ENCODE assay signal across 8 mouse cellular contexts in the genomic region with DNA sequence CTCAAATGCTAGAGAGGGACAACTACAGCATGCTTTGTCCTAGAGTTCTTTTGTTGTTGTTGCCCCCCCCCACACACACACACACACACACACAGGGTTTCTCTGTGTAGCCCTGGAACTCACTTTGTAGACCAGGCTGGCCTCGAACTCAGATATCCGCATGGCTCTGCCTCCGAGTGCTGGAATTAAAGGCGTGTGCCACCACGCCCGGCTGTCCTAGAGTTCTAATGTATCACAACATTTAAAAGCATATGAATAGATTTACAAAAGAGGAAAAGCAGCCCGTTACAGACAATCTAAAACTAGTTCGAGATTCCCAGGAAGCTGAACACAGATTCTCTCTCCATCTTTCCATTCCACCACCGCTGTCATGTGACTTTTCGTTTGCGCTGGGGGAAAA. TPM values are rescaled to one million over a fixed set of nuclear protein-coding genes. Genes with fewer than 3 reads are reported as not detected.
DNase-seq lines count a peak whose midpoint lies in the region; ATAC-seq and TF ChIP-seq lines count a peak whose summit lies in the region.

No protein-coding gene starts in this region.

- no peak overlapping the region for H3K9ac ChIP-seq in embryonic facial prominence, embryonic 13.5 days
- H3K9ac ChIP-seq in intestine, postnatal 0 days (ENCODE audit: low read depth, low read length) = no peak overlapping the region
- peak overlapping the region; percentile 55; the same call in 1 of the 2 replicates for H3K9ac ChIP-seq in neural tube, embryonic 13.5 days

- peak; percentile 4 for DNase-seq in layer of hippocampus, adult 9-11 months
- no peak for DNase-seq in layer of hippocampus, adult 9-10 months (ENCODE audit: low spot score)
- DNase-seq in kidney, postnatal 14 days = no peak
- DNase-seq in lung, postnatal 36 days = no peak

- WGBS in embryonic facial prominence, embryonic 13.5 days = 24% methylated on average over 11 of the region's 11 CpGs
- WGBS in intestine, postnatal 0 days = 26% methylated on average over 11 of the region's 11 CpGs
- WGBS in neural tube, embryonic 13.5 days = 26% methylated on average over 11 of the region's 11 CpGs

- peak overlapping the region; percentile 62 for H3K4me2 ChIP-seq in embryonic facial prominence, embryonic 13.5 days
- peak overlapping the region; percentile 49 for H3K4me2 ChIP-seq in intestine, postnatal 0 days (replicated peaks; ENCODE audit: low read depth)
- H3K4me2 ChIP-seq in neural tube, embryonic 13.5 days = peak overlapping the region; percentile 53

- H3K27ac ChIP-seq in embryonic facial prominence, embryonic 13.5 days = no peak overlapping the region
- H3K27ac ChIP-seq in intestine, postnatal 0 days (ENCODE audit: low read depth, low read length) = no peak overlapping the region
- H3K27ac ChIP-seq in neural tube, embryonic 13.5 days (replicated peaks) = no peak overlapping the region

- H3K4me3 ChIP-seq in embryonic facial prominence, embryonic 13.5 days = peak overlapping the region; percentile 40
- H3K4me3 ChIP-seq in intestine, postnatal 0 days (ENCODE audit: low read depth, low read length) = peak overlapping the region; percentile 7; the same call in 1 of the 2 replicates
- peak overlapping the region; percentile 39 for H3K4me3 ChIP-seq in neural tube, embryonic 13.5 days

- no peak for ATAC-seq in embryonic facial prominence, embryonic 13.5 days (ENCODE audit: insufficient number of reproducible peaks, insufficient read depth, low FRiP score, low TSS enrichment, low read depth)
- ATAC-seq in intestine, postnatal 0 days = no peak
- peak; percentile 33; the same call in 1 of the 2 replicates for ATAC-seq in neural tube, embryonic 13.5 days (ENCODE audit: low read depth)
- no peak for ATAC-seq in erythroid progenitor cell, adult 5-6 weeks (replicated peaks; ENCODE audit: low FRiP score, poor library complexity, severe bottlenecking)

- peaks cover 12% of the 10 kb centered on the region for H3K27me3 ChIP-seq in embryonic facial prominence, embryonic 13.5 days
- H3K27me3 ChIP-seq in intestine, postnatal 0 days (replicated peaks; ENCODE audit: control insufficient read depth, insufficient read depth, low read length) = no peaks in the 10 kb centered on the region
- no peaks in the 10 kb centered on the region for H3K27me3 ChIP-seq in neural tube, embryonic 13.5 days

- H3K4me1 ChIP-seq in embryonic facial prominence, embryonic 13.5 days = peaks cover 6% of the 10 kb centered on the region
- H3K4me1 ChIP-seq in intestine, postnatal 0 days (replicated peaks; ENCODE audit: control insufficient read depth, insufficient read depth, low read length) = no peaks in the 10 kb centered on the region
- 0 out of 2 replicates have a peak, but pooled peaks cover 15% of the 10 kb centered on the region for H3K4me1 ChIP-seq in neural tube, embryonic 13.5 days (replicated peaks)

- H3K9me3 ChIP-seq in embryonic facial prominence, embryonic 13.5 days = no peaks in the 10 kb centered on the region
- H3K9me3 ChIP-seq in intestine, postnatal 0 days (ENCODE audit: control insufficient read depth) = no peaks in the 10 kb centered on the region
- no peaks in the 10 kb centered on the region for H3K9me3 ChIP-seq in neural tube, embryonic 13.5 days

- no peak for TF ChIP-seq CTCF in intestine, postnatal 0 days (IDR thresholded peaks at IDR 0.05; ENCODE audit: low read depth)

- H3K36me3 ChIP-seq in embryonic facial prominence, embryonic 13.5 days = no peaks in the 10 kb centered on the region
- no peaks in the 10 kb centered on the region for H3K36me3 ChIP-seq in intestine, postnatal 0 days (ENCODE audit: control insufficient read depth, insufficient read depth)
- H3K36me3 ChIP-seq in neural tube, embryonic 13.5 days = no peaks in the 10 kb centered on the region

RNA-seq across cellular contexts. Expression of a gene that starts 22.7 kb away (rescaled TPM):
- polyA plus RNA-seq in embryonic facial prominence, embryonic 13.5 days (2015; fragmentation: Nextera tagmentation; extraction: Ambion mirVana) = not detected in 2 replicates
- polyA plus RNA-seq in intestine, postnatal 0 days (2015; fragmentation: Nextera tagmentation; extraction: Ambion mirVana) = not detected in 2 replicates
- not detected in 2 replicates for polyA plus RNA-seq in neural tube, embryonic 13.5 days (2015; fragmentation: Nextera tagmentation; extraction: Ambion mirVana)
- not detected in 2 replicates for total RNA-seq in erythroid progenitor cell, adult 5-6 weeks (2015; ENCODE audit: low replicate concordance)
- not detected in 2 replicates for total RNA-seq in erythroid progenitor cell, adult 5-6 weeks (2017; ENCODE audit: low replicate concordance)

RNA-seq across cellular contexts. Expression of a gene that starts 33.9 kb away (rescaled TPM):
- not detected in 2 replicates for polyA plus RNA-seq in embryonic facial prominence, embryonic 13.5 days (2015; fragmentation: Nextera tagmentation; extraction: Ambion mirVana)
- not detected in 2 replicates for polyA plus RNA-seq in intestine, postnatal 0 days (2015; fragmentation: Nextera tagmentation; extraction: Ambion mirVana)
- polyA plus RNA-seq in neural tube, embryonic 13.5 days (2015; fragmentation: Nextera tagmentation; extraction: Ambion mirVana) = not detected in 2 replicates
- total RNA-seq in erythroid progenitor cell, adult 5-6 weeks (2015; ENCODE audit: low replicate concordance) = not detected in 2 replicates
- not detected in 2 replicates for total RNA-seq in erythroid progenitor cell, adult 5-6 weeks (2017; ENCODE audit: low replicate concordance)

RNA-seq across cellular contexts. Expression of a gene that starts 55.8 kb away (rescaled TPM):
- polyA plus RNA-seq in embryonic facial prominence, embryonic 13.5 days (2015; fragmentation: Nextera tagmentation; extraction: Ambion mirVana) = not detected in 2 replicates
- not detected in 2 replicates for polyA plus RNA-seq in intestine, postnatal 0 days (2015; fragmentation: Nextera tagmentation; extraction: Ambion mirVana)
- polyA plus RNA-seq in neural tube, embryonic 13.5 days (2015; fragmentation: Nextera tagmentation; extraction: Ambion mirVana) = not detected in 2 replicates
- total RNA-seq in erythroid progenitor cell, adult 5-6 weeks (2015; ENCODE audit: low replicate concordance) = not detected in 2 replicates
- not detected in 2 replicates for total RNA-seq in erythroid progenitor cell, adult 5-6 weeks (2017; ENCODE audit: low replicate concordance)
